Mouse (Mus musculus) gonadal fat pad, adult 2 months (tissue): ENCODE measurements around the gene Pdrg1. TPM values are rescaled to one million over a fixed set of nuclear protein-coding genes. Genes with fewer than 3 reads are reported as not detected.
A peak's percentile ranks its signal among the peaks of the same experiment; 100 is the strongest.

Experiments used
- DNase-seq: peaks from one replicate; pipeline ENCODE4 v3.0.0-alpha.2; 2012; ENCODE audit warnings: low read depth
- polyA plus RNA-seq: library from polyadenylated mRNA; depleted of rRNA; stranded (reverse); fragments of >200 nt; gene quantifications from 2 replicates; pipeline ENCODE4 v1.2.3, GENCODE M21; 2012

Pdrg1 gene
- polyA plus RNA-seq, 1 experiment, result 160 TPM

GRCm38 (mm10) chr2:153031126-153032082 lies 16.2 kb upstream of the Pdrg1 start, which contains the start of gene Xkr7:
Gene Xkr7, plus strand, starts transcription at chr2:153031852.
- no peak for DNase-seq

GRCm38 (mm10) chr2:153030422-153030821 lies 15.2 kb upstream of the Pdrg1 start:
- DNase-seq, result no peak

GRCm38 (mm10) chr2:153027501-153027900 lies 12.3 kb upstream of the Pdrg1 start:
- DNase-seq, result no peak

- DNase-seq, result no peak
These were observed 10.8 kb upstream of the Pdrg1 start for GRCm38 (mm10) chr2:153026052-153026451.

- no peak for DNase-seq
These were observed 7.6 kb upstream of the Pdrg1 start for GRCm38 (mm10) chr2:153022855-153023254.

GRCm38 (mm10) chr2:153021163-153021562 lies 5.9 kb upstream of the Pdrg1 start:
- DNase-seq, result no peak

- DNase-seq, result no peak
These were observed 4.1 kb upstream of the Pdrg1 start for GRCm38 (mm10) chr2:153019355-153019754.

- no peak for DNase-seq
These were observed 1.6 kb upstream of the Pdrg1 start for GRCm38 (mm10) chr2:153016786-153017185.

GRCm38 (mm10) chr2:153015804-153016203 lies 577 bp upstream of the Pdrg1 start:
- no peak for DNase-seq

- no peak for DNase-seq
These were observed 1.3 kb downstream of the Pdrg1 start for GRCm38 (mm10) chr2:153013724-153014515.

GRCm38 (mm10) chr2:153009192-153009973 lies 5.8 kb downstream of the Pdrg1 start:
- DNase-seq, result no peak

- DNase-seq, result no peak
These were observed 9.2 kb downstream of the Pdrg1 start for GRCm38 (mm10) chr2:153005981-153006380.

- no peak for DNase-seq
These were observed 11.4 kb downstream of the Pdrg1 start for GRCm38 (mm10) chr2:153003681-153004338.

GRCm38 (mm10) chr2:153002492-153003248 lies 12.6 kb downstream of the Pdrg1 start:
- no peak for DNase-seq

- no peak for DNase-seq
These were observed 18.2 kb downstream of the Pdrg1 start for GRCm38 (mm10) chr2:152997046-152997445.

GRCm38 (mm10) chr2:152991529-152991928 lies 23.7 kb downstream of the Pdrg1 start:
- DNase-seq, result no peak

GRCm38 (mm10) chr2:152985582-152985981 lies 29.6 kb downstream of the Pdrg1 start:
- no peak for DNase-seq

- DNase-seq, result no peak
These were observed 38.2 kb downstream of the Pdrg1 start for GRCm38 (mm10) chr2:152976991-152977390.

- no peak for DNase-seq
These were observed 49.7 kb downstream of the Pdrg1 start for GRCm38 (mm10) chr2:152965555-152965954.

GRCm38 (mm10) chr2:152962091-152962793 lies 53.0 kb downstream of the Pdrg1 start, which contains the start of gene Ttll9:
Gene Ttll9, plus strand, starts transcription at chr2:152962485.
- DNase-seq, result peak; percentile 6
